Mouse (Mus musculus) urinary bladder, adult 18-20 months (tissue): ENCODE data around the gene Clba1.
A peak's percentile ranks its signal among the peaks of the same experiment; 100 is the strongest.

Source experiments
- DNase-seq, 2 experiments: peaks; one replicate each; pipeline ENCODE4 v3.0.0; 2022; ENCODE audit warnings: low spot score in 2 of 2, mixed read lengths in 2 of 2

Clba1 gene

DNA sequence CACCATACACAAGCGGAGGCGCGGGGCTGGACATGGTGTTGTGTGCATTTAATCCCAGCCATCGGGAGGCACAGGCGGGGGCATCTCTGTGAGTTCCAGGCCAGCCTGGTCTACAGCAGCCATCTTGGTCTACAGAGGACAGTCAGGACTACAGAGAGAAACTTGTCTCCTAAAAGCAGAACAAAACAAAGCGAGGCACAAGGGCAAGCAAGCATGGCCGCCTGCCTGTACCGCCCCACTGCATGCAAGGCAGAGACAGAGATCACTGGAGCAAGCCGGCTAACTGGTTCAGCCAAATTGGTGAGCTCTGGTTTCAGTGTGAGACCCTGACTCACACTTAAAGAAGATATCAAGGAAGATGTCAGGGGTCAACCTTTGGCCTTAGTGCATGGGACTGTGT, 41.6 kb downstream of the Clba1 start:
- DNase-seq, result no peak

GRCm38 (mm10) chr12:112851116-112851515, 42.4 kb downstream of the Clba1 start:
- DNase-seq, result peak in 1 of 2 experiments; percentile 66

- no peak for DNase-seq
These were observed 44.5 kb downstream of the Clba1 start for GRCm38 (mm10) chr12:112853050-112853729.

- DNase-seq, result no peak
These were observed 46.0 kb downstream of the Clba1 start for GRCm38 (mm10) chr12:112854610-112855333.

DNA sequence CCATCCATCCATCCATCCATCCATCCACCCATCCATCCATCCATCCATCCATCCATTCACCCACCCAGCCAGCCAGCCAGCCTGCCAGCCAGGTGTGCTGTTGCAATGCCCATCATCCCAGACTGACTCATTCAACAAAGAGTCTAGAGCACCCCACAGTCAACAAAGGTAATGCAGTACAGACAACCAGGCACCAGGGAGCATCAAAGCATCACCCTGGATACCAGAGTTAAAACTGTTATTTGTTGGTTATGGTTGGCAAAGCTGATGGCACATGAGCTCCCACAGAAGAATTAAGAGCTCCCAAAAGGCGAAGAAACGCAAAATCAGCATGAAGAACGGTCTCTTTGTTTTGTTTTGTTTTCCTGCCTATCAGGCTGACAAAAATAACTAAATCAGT, 47.6 kb downstream of the Clba1 start:
- DNase-seq, result no peak

DNA sequence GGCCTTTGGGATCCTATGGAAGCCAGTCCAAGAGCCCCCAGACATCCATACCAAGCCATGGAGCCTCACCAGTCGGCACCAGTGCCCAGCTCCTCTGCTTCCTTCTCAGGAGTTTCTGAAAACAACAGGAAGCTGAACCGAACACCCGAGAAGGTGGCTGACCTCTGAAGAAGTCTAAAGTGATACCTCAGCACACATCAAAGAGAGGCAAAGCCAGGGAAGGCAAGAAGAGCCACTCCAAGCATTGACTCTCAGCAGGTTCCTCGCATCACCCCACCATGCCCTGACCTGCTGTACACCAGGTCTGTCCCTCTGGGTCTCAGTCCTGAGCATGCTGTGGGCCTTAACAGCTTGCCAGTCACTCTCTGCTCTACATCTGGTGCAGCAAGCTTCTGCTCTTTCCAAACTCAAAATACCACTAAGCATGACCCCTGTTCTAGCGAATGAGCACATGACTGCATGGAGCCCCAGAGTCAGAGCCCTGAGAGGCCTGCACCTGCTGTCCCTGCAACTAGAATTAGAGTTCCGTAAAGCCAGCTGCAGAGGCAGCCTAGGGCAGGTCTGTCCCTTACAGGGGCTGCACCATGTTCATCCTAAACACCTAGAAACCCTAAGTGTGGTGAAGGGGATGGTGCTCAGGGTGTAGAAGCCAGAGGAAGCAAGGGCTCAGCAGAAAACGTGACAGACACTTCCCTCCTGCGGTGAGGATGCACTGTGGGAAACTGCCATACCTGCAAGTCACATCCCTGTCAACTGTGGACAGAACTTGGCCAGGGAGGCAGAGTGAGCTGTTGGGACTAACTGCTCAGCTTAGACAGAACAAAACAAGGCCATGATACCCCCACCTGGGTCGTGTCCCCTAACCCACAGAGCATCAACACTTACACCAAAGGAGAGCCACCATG, 48.5 kb downstream of the Clba1 start:
- no peak for DNase-seq

- no peak for DNase-seq
These were observed 50.0 kb downstream of the Clba1 start for GRCm38 (mm10) chr12:112858581-112859336.

DNA sequence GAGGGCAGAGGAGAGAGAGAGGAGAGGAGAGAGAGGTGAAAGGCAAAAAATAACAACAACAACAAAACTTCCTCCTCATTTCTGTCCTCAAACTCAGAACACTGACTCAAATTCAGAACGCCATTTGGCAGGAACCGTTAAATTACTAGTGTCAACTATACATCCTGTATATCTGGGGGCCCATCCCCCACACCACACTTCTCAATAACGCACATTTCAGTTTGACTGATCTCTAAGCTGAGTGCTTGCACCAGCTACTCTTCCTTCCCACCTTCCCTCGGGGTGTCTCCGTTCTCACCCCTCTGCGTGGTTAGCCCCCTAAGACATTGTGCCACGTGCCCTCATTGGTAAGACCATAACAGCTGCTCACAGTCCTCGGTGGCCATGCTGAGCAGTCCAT, 51.2 kb downstream of the Clba1 start:
- DNase-seq, result no peak

GRCm38 (mm10) chr12:112860765-112861164, 52.0 kb downstream of the Clba1 start:
- DNase-seq, result no peak

GRCm38 (mm10) chr12:112861911-112862321, 53.2 kb downstream of the Clba1 start:
- no peak for DNase-seq

GRCm38 (mm10) chr12:112864804-112865203, 56.1 kb downstream of the Clba1 start:
- no peak for DNase-seq
